8 mouse cellular contexts compared by ENCODE assay signal in the genomic region with DNA sequence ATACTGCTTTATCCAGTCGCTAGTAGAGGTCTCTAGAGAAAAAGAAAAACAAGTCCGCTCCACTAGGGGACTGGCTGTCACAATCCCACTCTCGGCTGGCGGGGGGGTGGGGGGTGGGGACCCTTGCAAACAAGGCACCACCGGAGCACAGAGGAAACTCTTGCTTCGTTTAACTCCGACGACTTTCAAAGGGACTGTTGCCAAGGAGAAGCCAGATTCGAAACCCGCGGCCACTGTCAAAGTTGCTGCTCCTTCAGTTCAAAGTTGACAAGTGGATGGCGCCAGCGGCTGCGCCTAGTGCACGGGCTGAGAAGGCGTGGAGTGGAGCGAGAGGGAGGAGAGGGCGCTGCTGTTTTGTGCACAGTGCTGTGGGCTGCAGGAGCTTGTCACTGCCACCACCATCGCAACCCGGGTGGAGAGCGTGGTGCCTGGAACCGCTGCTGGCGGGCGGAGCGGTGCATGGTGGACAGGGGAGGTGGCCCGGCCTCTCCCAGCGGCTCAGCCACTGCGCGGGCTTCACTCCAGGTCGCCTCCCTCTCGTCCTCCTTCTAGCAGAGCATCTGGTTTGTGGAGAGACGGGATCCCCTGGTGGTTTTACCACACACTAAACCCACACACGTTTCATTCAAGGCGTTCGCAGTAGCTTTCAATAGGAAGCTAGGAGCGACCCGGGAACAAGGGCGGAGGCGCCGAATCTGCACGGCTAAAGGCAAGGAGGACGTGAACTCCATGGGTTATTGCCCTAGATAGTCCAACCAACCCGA. TPM values are rescaled to one million over a fixed set of nuclear protein-coding genes. Genes with fewer than 3 reads are reported as not detected.
DNase-seq lines count a peak whose midpoint lies in the region; ATAC-seq lines count a peak whose summit lies in the region.

No protein-coding gene starts in this region.

- peaks cover 14% of the 10 kb centered on the region for H3K4me1 ChIP-seq in heart, embryonic 15.5 days (replicated peaks)
- no peaks in the 10 kb centered on the region for H3K4me1 ChIP-seq in liver, embryonic 15.5 days (replicated peaks)

- peaks cover 7% of the 10 kb centered on the region for H3K27me3 ChIP-seq in heart, embryonic 15.5 days
- peaks cover 38% of the 10 kb centered on the region for H3K27me3 ChIP-seq in liver, embryonic 15.5 days

- peak; percentile 72 for ATAC-seq in heart, embryonic 15.5 days (replicated peaks; ENCODE audit: insufficient number of reproducible peaks, insufficient read depth, low FRiP score, low read depth)
- 0 out of 2 replicates have a peak, but pooled peaks have one; percentile 12 for ATAC-seq in liver, embryonic 15.5 days (ENCODE audit: insufficient read depth)

- WGBS in heart, embryonic 15.5 days = under 1% methylated on average over 43 of the region's 43 CpGs
- WGBS in liver, embryonic 15.5 days (ENCODE audit: insufficient replicate concordance) = under 1% methylated on average over 43 of the region's 43 CpGs

- peak overlapping the region; percentile 64 for H3K4me3 ChIP-seq in heart, embryonic 15.5 days
- peak overlapping the region; percentile 44 for H3K4me3 ChIP-seq in liver, embryonic 15.5 days (replicated peaks)

- no peaks in the 10 kb centered on the region for H3K36me3 ChIP-seq in heart, embryonic 15.5 days
- no peaks in the 10 kb centered on the region for H3K36me3 ChIP-seq in liver, embryonic 15.5 days (replicated peaks)

- peak overlapping the region; percentile 38 for H3K27ac ChIP-seq in heart, embryonic 15.5 days
- no peak overlapping the region for H3K27ac ChIP-seq in liver, embryonic 15.5 days (replicated peaks)

- H3K9me3 ChIP-seq in heart, embryonic 15.5 days (replicated peaks) = no peaks in the 10 kb centered on the region
- no peaks in the 10 kb centered on the region for H3K9me3 ChIP-seq in liver, embryonic 15.5 days (replicated peaks)

- H3K4me2 ChIP-seq in heart, embryonic 15.5 days = peak overlapping the region; percentile 93
- H3K4me2 ChIP-seq in liver, embryonic 15.5 days = peak overlapping the region; percentile 65

- peak; percentile 6 for DNase-seq in urinary bladder, postnatal 25 days (ENCODE audit: low spot score)
- no peak for DNase-seq in urinary bladder, adult 2 months (ENCODE audit: low spot score)
- DNase-seq in embryo, embryonic 11.5 days (ENCODE audit: low read depth, low spot score) = peak; percentile 29
- DNase-seq in layer of hippocampus, adult 18-20 months (ENCODE audit: low spot score in 2 of 2) = peak; percentile 76 to 79
- peak; percentile 61 to 75 for DNase-seq in right cerebral cortex, adult 2 months (ENCODE audit: low spot score in 2 of 2)
- no peak for DNase-seq in thymus, postnatal 36 days

- peak overlapping the region; percentile 42 for H3K9ac ChIP-seq in heart, embryonic 15.5 days
- no peak overlapping the region for H3K9ac ChIP-seq in liver, embryonic 15.5 days

RNA-seq across cellular contexts. Expression of a gene that starts 0.8 kb away (rescaled TPM):
- polyA plus RNA-seq in urinary bladder, adult 2 months (2012; rRNA removed) = 0.37 and 0.46 TPM in 2 replicates
- polyA plus RNA-seq in heart, embryonic 15.5 days (2015; fragmentation: Nextera tagmentation; extraction: Ambion mirVana) = 1.4 and 1.7 TPM in 2 replicates
- 10 to 100 TPM; 35.6 to 42.3 TPM for total RNA-seq in layer of hippocampus, adult 18-20 months (2021)
- 0.05 and 0.07 TPM in 2 replicates for polyA plus RNA-seq in liver, embryonic 15.5 days (2015; fragmentation: Nextera tagmentation; extraction: Ambion mirVana)

Comparison
In these comparisons a context has a peak if more than half of its experiments do, and no peak if none do; other contexts are left out.
1. DNase-seq: peak in urinary bladder, postnatal 25 days (single experiment), embryo, embryonic 11.5 days (single experiment), layer of hippocampus, adult 18-20 months (2 of 2) and right cerebral cortex, adult 2 months (2 of 2); none in urinary bladder, adult 2 months (single experiment) and thymus, postnatal 36 days (0 of 2).